Mouse (Mus musculus) retina, postnatal 7 days (tissue): ENCODE data around the gene Kmt2b.

Experiments
- DNase-seq: peaks from one replicate; pipeline ENCODE4 v3.0.0-alpha.2; 2012; ENCODE audit warnings: low read depth, low spot score

Gene Kmt2b

GRCm38 (mm10) chr7:30566033-30566432 lies 22.5 kb downstream of the Kmt2b start:
- no peak for DNase-seq

GRCm38 (mm10) chr7:30564970-30565571 lies 23.5 kb downstream of the Kmt2b start, which contains the start of gene Igflr1:
TSS of gene Igflr1 (plus strand) at chr7:30565427.
- DNase-seq, result no peak

GRCm38 (mm10) chr7:30563906-30564280 lies 24.6 kb downstream of the Kmt2b start:
- no peak for DNase-seq

- DNase-seq, result peak; percentile 99
Observed at GRCm38 (mm10) chr7:30563117-30563905, 25.2 kb downstream of the Kmt2b start, which contains the start of the genes U2af1l4, Gm49396 and Psenen. TSS of gene U2af1l4 (plus strand) at chr7:30563301. TSS of gene Gm49396 (plus strand) at chr7:30563344. TSS of gene Psenen (minus strand) at chr7:30563627.

- no peak for DNase-seq
Observed at GRCm38 (mm10) chr7:30562526-30563116, 25.9 kb downstream of the Kmt2b start.

- no peak for DNase-seq
Observed at GRCm38 (mm10) chr7:30560296-30560695, 28.2 kb downstream of the Kmt2b start.

- DNase-seq, result peak; percentile 95
Observed at GRCm38 (mm10) chr7:30559443-30559954, 29.0 kb downstream of the Kmt2b start, which contains the start of gene Lin37. TSS of gene Lin37 (minus strand) at chr7:30559838.

- no peak for DNase-seq
Observed at GRCm38 (mm10) chr7:30558656-30559442, 29.7 kb downstream of the Kmt2b start.

- DNase-seq, result no peak
Observed at GRCm38 (mm10) chr7:30557901-30558514, 30.5 kb downstream of the Kmt2b start.

GRCm38 (mm10) chr7:30556894-30557536 lies 31.5 kb downstream of the Kmt2b start:
- DNase-seq, result no peak

- no peak for DNase-seq
Observed at GRCm38 (mm10) chr7:30553810-30554584, 34.5 kb downstream of the Kmt2b start.

- no peak for DNase-seq
Observed at GRCm38 (mm10) chr7:30553021-30553589, 35.4 kb downstream of the Kmt2b start.

GRCm38 (mm10) chr7:30552102-30553020 lies 36.2 kb downstream of the Kmt2b start, which contains the start of the genes Hspb6 and Proser3:
TSS of gene Hspb6 (plus strand) at chr7:30552178.
TSS of gene Proser3 (minus strand) at chr7:30552299.
- peak; percentile 91 for DNase-seq

- peak; percentile 66 for DNase-seq
Observed at GRCm38 (mm10) chr7:30551445-30552101, 37.0 kb downstream of the Kmt2b start.

- DNase-seq, result no peak
Observed at GRCm38 (mm10) chr7:30550603-30551002, 37.9 kb downstream of the Kmt2b start.

GRCm38 (mm10) chr7:30549880-30550279 lies 38.6 kb downstream of the Kmt2b start:
- no peak for DNase-seq

- DNase-seq, result no peak
Observed at GRCm38 (mm10) chr7:30544327-30544726, 44.2 kb downstream of the Kmt2b start.

- DNase-seq, result no peak
Observed at GRCm38 (mm10) chr7:30540572-30540971, 48.0 kb downstream of the Kmt2b start.
